Mouse (Mus musculus): ENCODE results near the gene Shisal1. TPM values are rescaled to one million over a fixed set of nuclear protein-coding genes. Genes with fewer than 3 reads are reported as not detected.

The Shisal1 gene
- polyA plus RNA-seq, 1 experiment from 2014 or later = 0.51 TPM

DNA sequence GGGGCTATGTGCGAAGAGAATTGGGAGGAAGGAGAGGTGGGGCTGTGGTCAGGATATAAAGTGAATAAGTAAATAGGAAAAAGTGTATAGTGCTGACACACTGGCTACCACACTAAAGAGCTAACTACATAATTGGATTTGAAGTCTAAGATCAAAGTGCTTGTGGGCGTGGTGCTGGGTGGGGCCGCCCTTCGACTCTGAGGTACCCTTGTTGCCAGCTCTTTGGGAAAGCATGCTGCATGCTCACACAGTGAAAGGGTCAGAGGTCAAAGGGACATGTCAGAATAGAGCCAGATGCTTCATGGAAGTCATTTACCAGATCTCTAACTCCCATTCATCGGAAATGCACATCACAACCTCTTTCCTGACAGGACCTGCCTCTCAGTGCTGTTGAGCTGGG, 74.1 kb downstream of the Shisal1 start:
- no peak for ATAC-seq (ENCODE audit: insufficient number of reproducible peaks, low FRiP score)
- H3K4me2 ChIP-seq = no peak overlapping the region
- no peaks in the 10 kb centered on the region for H3K36me3 ChIP-seq
- H3K27me3 ChIP-seq (replicated peaks) = no peaks in the 10 kb centered on the region
- H3K9me3 ChIP-seq (replicated peaks) = peaks cover 19% of the 10 kb centered on the region
- H3K9ac ChIP-seq = no peak overlapping the region
- no peaks in the 10 kb centered on the region for H3K4me1 ChIP-seq (replicated peaks)
- no peak overlapping the region for H3K27ac ChIP-seq (ENCODE audit: poor library complexity, severe bottlenecking)
- WGBS = 72% methylated on average over 5 of the region's 5 CpGs
- no peak overlapping the region for H3K4me3 ChIP-seq

DNA sequence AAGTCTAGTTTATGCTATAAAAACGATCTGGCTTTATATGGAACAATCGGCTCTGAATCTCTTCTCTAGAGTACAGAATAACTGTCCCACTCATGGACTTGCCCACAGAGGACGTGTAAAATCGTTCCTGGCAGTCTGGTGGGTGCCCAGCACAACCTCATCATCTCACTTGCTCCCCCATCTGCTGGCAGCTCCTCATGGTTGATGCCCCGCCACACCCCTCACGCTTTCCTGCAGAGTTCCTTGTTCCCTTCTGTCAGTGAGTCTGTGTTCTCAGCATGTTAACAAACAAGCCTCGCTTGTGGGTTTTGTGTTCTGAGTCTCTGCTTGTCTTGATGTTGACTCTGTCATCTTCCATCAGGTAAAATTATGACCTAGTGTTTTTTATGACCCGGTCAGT, 79.5 kb downstream of the Shisal1 start:
- Histone ChIP-seq H3K4me3 (no peak overlapping the region), H3K4me1 (replicated peaks) (0 out of 2 replicates have a peak, but pooled peaks cover 4% of the 10 kb centered on the region), H3K4me2 (no peak overlapping the region), H3K27ac (ENCODE audit: poor library complexity, severe bottlenecking) (no peak overlapping the region), H3K27me3 (replicated peaks) (no peaks in the 10 kb centered on the region), H3K9ac (no peak overlapping the region), H3K36me3 (no peaks in the 10 kb centered on the region), H3K9me3 (replicated peaks) (peaks cover 18% of the 10 kb centered on the region)
- WGBS = 69% methylated on average over 8 of the region's 8 CpGs
- ATAC-seq (ENCODE audit: insufficient number of reproducible peaks, low FRiP score) = no peak

DNA sequence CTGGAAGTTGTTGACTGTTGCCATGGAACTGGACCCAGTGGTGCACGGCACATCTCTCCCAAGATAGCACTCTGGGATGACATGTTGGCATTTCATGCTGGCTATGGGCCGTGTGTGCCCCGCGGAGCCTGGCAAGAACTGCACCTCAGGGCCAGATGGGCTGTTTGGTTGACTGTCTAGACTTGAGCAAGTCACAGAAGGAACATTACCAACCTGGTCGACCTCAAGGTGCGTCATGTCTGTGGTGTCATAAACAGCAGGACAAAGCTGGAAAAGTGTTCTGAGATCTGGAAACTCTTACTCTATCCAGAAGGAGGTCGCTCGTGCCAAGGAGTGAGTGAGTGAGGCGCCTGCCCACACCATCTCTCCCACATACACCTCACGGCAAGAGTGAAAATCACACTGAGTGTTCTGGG, 80.3 kb downstream of the Shisal1 start:
- Histone ChIP-seq H3K9ac (no peak overlapping the region), H3K4me1 (replicated peaks) (0 out of 2 replicates have a peak, but pooled peaks cover 4% of the 10 kb centered on the region), H3K4me3 (no peak overlapping the region), H3K4me2 (no peak overlapping the region), H3K27me3 (replicated peaks) (no peaks in the 10 kb centered on the region), H3K9me3 (replicated peaks) (peaks cover 23% of the 10 kb centered on the region), H3K36me3 (no peaks in the 10 kb centered on the region), H3K27ac (ENCODE audit: poor library complexity, severe bottlenecking) (no peak overlapping the region)
- ATAC-seq (ENCODE audit: insufficient number of reproducible peaks, low FRiP score) = no peak
- 80% methylated on average over 10 of the region's 10 CpGs for WGBS

DNA sequence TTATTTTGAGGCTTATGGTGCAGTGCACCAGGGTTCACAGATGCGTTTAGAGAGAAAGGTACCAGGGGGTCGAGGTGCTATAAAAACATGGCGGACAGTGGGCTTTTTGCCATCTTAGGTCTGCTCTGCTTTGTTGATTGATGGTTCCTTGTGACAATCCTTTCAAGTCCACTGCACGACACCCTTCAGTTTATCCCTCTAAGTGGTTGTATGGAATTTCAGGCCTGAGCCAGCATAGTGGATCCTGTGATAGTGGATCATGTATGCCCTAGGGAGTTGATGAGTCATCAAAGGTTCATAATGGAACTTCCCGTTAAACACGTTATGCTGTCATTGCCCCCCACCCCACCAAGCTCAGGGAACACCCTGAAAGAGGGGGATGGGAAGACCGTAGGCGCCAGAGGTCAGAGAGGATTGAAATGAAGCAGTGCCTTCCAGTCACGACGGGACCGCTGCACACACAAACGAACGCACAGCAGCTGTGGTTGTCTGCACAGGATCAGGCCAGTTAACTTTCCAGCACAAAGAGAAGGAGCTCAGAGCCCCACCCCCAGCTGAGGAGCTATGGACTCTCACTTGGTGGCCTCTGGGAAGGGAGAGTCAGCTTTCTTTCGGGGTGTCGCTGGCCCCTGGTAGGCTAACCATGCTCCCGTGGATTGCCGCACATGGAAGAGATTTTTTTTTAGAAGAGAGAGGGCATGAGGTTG, 81.1 kb downstream of the Shisal1 start:
- Histone ChIP-seq H3K9me3 (replicated peaks) (peaks cover 23% of the 10 kb centered on the region), H3K4me3 (no peak overlapping the region), H3K27ac (ENCODE audit: poor library complexity, severe bottlenecking) (no peak overlapping the region), H3K9ac (no peak overlapping the region), H3K36me3 (no peaks in the 10 kb centered on the region), H3K4me1 (replicated peaks) (peaks cover 5% of the 10 kb centered on the region; the same call in 1 of the 2 replicates), H3K27me3 (replicated peaks) (no peaks in the 10 kb centered on the region), H3K4me2 (no peak overlapping the region)
- no peak for ATAC-seq (ENCODE audit: insufficient number of reproducible peaks, low FRiP score)
- WGBS = 64% methylated on average over 17 of the region's 17 CpGs

DNA sequence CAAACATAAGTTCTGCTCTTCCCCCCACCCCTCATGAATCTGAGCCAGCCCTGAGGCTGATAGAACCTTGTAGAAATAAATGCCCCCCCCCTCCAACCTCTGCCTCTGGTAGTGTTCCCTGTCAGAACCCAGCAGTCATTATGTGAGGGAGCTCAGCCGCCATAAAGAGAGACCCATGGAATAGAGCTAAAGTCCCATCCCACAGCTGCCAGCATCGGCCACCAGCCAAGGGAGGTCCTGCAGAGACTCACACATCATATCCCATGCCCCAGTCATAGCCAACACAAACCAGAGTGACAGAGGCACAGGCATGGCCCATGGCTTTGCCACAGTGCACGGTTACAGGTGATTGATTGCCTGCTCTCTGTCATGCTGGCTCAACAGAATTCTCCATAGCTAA, 82.2 kb downstream of the Shisal1 start:
- Histone ChIP-seq H3K4me2 (no peak overlapping the region), H3K9ac (no peak overlapping the region), H3K27me3 (replicated peaks) (no peaks in the 10 kb centered on the region), H3K4me1 (replicated peaks) (peaks cover 15% of the 10 kb centered on the region; the same call in 1 of the 2 replicates), H3K27ac (ENCODE audit: poor library complexity, severe bottlenecking) (no peak overlapping the region), H3K4me3 (no peak overlapping the region), H3K36me3 (no peaks in the 10 kb centered on the region), H3K9me3 (replicated peaks) (peaks cover 23% of the 10 kb centered on the region)
- no peak for ATAC-seq (ENCODE audit: insufficient number of reproducible peaks, low FRiP score)
- 76% methylated on average over 3 of the region's 3 CpGs for WGBS

DNA sequence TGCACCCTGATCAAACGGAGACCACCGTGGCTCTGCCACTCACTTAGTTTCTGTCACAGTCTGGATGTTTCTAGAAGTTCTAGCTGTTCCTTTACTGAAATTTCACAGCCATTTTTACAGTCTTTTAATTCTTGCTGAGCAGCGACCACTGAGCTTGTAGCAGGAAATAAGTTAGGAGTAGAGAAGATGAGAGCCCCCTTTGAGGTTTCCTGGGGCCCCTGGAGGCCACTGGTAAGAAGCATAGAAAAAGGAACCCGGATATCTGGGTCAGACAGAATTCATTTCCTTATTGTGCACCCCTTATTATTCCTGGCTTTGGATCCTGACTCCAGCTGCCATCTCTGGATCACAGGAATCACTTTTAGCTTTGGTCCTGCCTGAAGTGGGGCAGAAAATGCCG, 91.8 kb downstream of the Shisal1 start:
- peaks cover 19% of the 10 kb centered on the region; the same call in 1 of the 2 replicates for H3K4me1 ChIP-seq (replicated peaks)
- H3K27me3 ChIP-seq (replicated peaks) = no peaks in the 10 kb centered on the region
- WGBS = 79% methylated on average over 5 of the region's 5 CpGs
- no peak overlapping the region for H3K4me3 ChIP-seq
- H3K9me3 ChIP-seq (replicated peaks) = 0 out of 2 replicates have a peak, but pooled peaks cover 6% of the 10 kb centered on the region
- H3K36me3 ChIP-seq = no peaks in the 10 kb centered on the region
- no peak for ATAC-seq (ENCODE audit: insufficient number of reproducible peaks, low FRiP score)
- H3K4me2 ChIP-seq = no peak overlapping the region
- no peak overlapping the region for H3K27ac ChIP-seq (ENCODE audit: poor library complexity, severe bottlenecking)
- H3K9ac ChIP-seq = no peak overlapping the region

DNA sequence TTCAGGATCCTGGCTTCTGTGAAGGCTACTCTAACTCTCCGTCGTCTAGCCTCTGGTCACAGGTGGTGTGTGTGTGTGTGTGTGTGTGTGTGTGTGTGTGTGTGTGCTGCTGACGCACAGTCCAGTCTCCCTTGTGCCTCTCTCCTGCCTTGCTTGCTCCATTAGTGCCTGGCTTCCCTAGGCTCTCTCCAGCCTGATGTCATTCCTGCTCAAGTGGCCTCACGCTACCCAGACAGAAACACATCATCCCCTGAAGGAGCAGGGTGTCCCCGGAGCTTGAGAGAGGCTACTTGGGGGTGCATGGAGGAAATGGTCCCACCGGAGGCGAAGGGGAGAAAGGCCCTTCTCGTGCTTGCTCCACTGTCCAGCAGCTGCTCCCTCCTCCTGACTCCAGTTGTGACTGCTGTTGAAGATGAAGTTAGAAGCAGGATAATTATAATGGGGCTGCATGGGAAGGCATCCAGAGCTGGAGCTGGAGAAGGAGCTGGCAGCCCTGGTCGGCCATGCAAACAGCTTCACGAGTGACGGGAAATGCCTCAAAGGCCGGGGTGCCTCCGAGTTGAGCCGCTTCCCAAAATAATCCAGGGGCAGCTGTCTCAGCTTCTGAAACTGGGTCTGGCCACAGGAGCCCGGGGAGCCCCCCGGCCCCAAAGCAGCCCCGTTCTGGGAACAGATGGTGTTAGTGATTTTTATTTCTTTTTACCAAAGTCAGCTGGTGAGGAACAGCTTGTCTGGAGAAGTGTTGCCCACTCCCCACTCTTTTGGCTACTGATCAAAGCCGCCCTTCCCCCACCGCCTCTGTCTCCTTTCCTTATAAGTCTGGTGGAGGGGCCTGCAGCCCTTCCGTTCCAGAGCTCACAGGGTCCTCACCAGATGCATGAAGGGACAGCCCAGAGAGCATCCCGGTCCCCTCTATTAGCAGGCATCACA, 94.7 kb downstream of the Shisal1 start:
- no peak for ATAC-seq (ENCODE audit: insufficient number of reproducible peaks, low FRiP score)
- Histone ChIP-seq H3K4me3 (no peak overlapping the region), H3K9ac (no peak overlapping the region), H3K27ac (ENCODE audit: poor library complexity, severe bottlenecking) (no peak overlapping the region), H3K4me1 (replicated peaks) (peaks cover 19% of the 10 kb centered on the region; the same call in 1 of the 2 replicates), H3K4me2 (no peak overlapping the region), H3K9me3 (replicated peaks) (peaks cover 6% of the 10 kb centered on the region; the same call in 1 of the 2 replicates), H3K27me3 (replicated peaks) (no peaks in the 10 kb centered on the region), H3K36me3 (no peaks in the 10 kb centered on the region)
- 49% methylated on average over 21 of the region's 21 CpGs for WGBS

DNA sequence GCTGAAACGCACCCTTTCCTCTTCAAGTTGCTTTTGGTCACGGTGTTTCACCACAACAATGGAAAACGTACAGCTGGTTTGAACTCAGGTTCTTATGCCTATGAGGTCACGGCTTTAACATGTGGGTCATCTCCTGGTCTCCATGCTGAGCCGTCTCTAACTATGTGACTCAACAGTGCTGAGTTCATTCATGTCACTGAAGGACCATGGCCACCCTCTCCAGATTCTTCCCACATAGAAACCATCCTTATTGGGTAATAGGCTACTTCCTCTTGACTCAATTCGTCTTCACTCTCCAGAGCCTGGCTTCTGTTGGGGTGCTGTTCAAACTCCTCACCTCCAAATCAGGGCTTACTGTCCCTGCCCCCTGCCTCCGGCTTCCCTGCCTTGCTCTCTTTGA, 95.6 kb downstream of the Shisal1 start:
- no peak overlapping the region for H3K27ac ChIP-seq (ENCODE audit: poor library complexity, severe bottlenecking)
- 76% methylated on average over 7 of the region's 7 CpGs for WGBS
- H3K4me1 ChIP-seq (replicated peaks) = peaks cover 19% of the 10 kb centered on the region; the same call in 1 of the 2 replicates
- H3K4me2 ChIP-seq = no peak overlapping the region
- H3K27me3 ChIP-seq (replicated peaks) = no peaks in the 10 kb centered on the region
- no peaks in the 10 kb centered on the region for H3K36me3 ChIP-seq
- ATAC-seq (ENCODE audit: insufficient number of reproducible peaks, low FRiP score) = no peak
- H3K9ac ChIP-seq = no peak overlapping the region
- no peak overlapping the region for H3K4me3 ChIP-seq
- peaks cover 6% of the 10 kb centered on the region; the same call in 1 of the 2 replicates for H3K9me3 ChIP-seq (replicated peaks)

DNA sequence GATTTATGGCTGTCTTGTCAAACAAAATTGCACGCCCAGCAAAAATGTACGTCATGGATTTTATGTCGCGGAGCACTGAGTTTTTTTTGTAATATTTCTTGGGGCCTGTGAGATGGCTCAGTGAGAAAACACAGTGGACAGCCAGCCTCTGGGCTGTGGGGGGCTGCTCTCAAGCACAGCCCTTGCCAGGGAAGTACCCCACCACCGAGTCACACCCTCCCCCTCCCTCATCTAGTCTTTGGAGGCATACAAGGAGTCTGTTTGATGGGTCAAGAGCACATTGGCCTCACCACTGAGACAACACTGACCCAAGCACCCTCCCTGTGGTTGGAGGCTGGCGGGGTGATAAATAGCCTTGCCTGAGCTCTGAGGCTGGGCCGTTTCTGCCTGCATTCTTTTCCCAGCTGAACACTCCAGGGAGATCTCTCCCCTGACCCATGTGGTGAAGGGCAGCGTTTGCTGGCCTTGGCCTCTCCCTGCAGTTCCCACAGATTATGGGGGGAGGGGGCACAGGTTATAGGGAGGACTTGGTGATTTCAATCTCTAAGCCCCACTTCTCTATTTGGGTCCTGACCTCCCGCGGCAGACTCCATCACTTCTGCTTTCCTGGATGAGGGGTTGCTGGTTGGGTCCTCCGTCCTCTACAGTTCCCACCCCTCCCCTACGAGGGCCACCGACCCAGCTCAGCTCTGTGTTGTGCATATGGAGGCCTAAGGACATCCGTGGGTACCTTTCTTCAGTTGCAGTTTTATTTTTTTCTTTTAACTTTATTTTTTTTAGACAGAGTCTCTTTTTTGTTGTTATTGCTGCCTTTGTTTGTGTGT, 96.8 kb downstream of the Shisal1 start:
- H3K4me2 ChIP-seq = no peak overlapping the region
- 55% methylated on average over 14 of the region's 14 CpGs for WGBS
- H3K27me3 ChIP-seq (replicated peaks) = no peaks in the 10 kb centered on the region
- peaks cover 19% of the 10 kb centered on the region; the same call in 1 of the 2 replicates for H3K4me1 ChIP-seq (replicated peaks)
- H3K27ac ChIP-seq (ENCODE audit: poor library complexity, severe bottlenecking) = no peak overlapping the region
- ATAC-seq (ENCODE audit: insufficient number of reproducible peaks, low FRiP score) = no peak
- H3K9me3 ChIP-seq (replicated peaks) = peaks cover 6% of the 10 kb centered on the region; the same call in 1 of the 2 replicates
- H3K4me3 ChIP-seq = no peak overlapping the region
- no peak overlapping the region for H3K9ac ChIP-seq
- H3K36me3 ChIP-seq = no peaks in the 10 kb centered on the region

DNA sequence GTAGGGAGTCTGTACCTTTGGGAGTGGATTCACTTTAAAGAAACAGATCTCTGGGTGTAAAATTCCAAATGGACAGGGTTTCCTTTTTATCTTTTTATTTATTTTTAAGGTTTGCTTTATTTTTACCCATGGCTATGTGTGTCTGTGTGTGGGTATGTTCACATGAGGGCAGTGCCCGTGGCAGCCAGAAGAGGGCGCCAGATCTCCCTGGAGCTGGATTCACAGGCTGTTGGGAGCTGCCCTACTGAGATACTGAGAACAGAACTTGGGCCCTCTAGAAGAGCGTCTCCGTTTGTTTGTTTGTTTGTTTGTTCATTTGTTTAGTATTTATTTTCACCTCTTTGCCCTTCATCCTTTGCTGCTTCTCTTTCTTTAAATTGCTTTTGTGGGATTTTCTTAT, 98.1 kb downstream of the Shisal1 start:
- no peak overlapping the region for H3K9ac ChIP-seq
- H3K36me3 ChIP-seq = no peaks in the 10 kb centered on the region
- ATAC-seq (ENCODE audit: insufficient number of reproducible peaks, low FRiP score) = no peak
- H3K4me2 ChIP-seq = no peak overlapping the region
- H3K4me3 ChIP-seq = no peak overlapping the region
- no peaks in the 10 kb centered on the region for H3K27me3 ChIP-seq (replicated peaks)
- 82% methylated on average over 4 of the region's 4 CpGs for WGBS
- H3K27ac ChIP-seq (ENCODE audit: poor library complexity, severe bottlenecking) = no peak overlapping the region
- peaks cover 5% of the 10 kb centered on the region; the same call in 1 of the 2 replicates for H3K9me3 ChIP-seq (replicated peaks)
- H3K4me1 ChIP-seq (replicated peaks) = peaks cover 19% of the 10 kb centered on the region; the same call in 1 of the 2 replicates

Measured in heart, embryonic 12.5 days (tissue).